Comparison of ENCODE assay signal across 20 mouse cellular contexts in genomic region chr2:102989446-102989845, GRCm38 (mm10).
DNase-seq lines count a peak whose midpoint lies in the region; TF ChIP-seq lines count a peak whose summit lies in the region.
"Had no signal": no experiment of that assay in that cellular context is flagged by ENCODE, and none has a peak within 500 bp of the region (broad histone marks: within the 10 kb centered on the region; RNA-seq: fewer than 3 reads in every experiment).

No protein-coding gene starts in this region.

- TF ChIP-seq CTCF in cerebellum, adult 2 months (IDR thresholded peaks at IDR 0.05; ENCODE audit: borderline replicate concordance, insufficient read depth, low read depth, low read length): no peak

- peak; percentile 30 for DNase-seq in cerebellum, postnatal 10 days
- no peak for DNase-seq in cerebellum, adult 2 months
- peak; percentile 26 for DNase-seq in urinary bladder, postnatal 14 days (ENCODE audit: low spot score)
- no peak for DNase-seq in urinary bladder, adult 2 months (ENCODE audit: low spot score)
- peak; percentile 66 for DNase-seq in gastrocnemius, postnatal 14 days
- no peak for DNase-seq in adipocyte (ENCODE audit: low spot score)
- DNase-seq in right cerebral cortex, postnatal 14 days: no peak
- DNase-seq in frontal cortex, postnatal 36 days (ENCODE audit: low spot score in 2 of 2): no peak
- DNase-seq: adrenal gland, postnatal 25 days; cerebellum, adult 11-12 months; heart, postnatal 4 days; liver, postnatal 0 days had no signal

- TF ChIP-seq POLR2A in cerebellum, adult 2 months (IDR thresholded peaks at IDR 0.05; ENCODE audit: borderline replicate concordance, insufficient read depth, low read length): no peak

- no peak overlapping the region for H3K4me3 ChIP-seq in cerebellum, adult 2 months (replicated peaks; ENCODE audit: insufficient read depth, low read depth, low read length)
- H3K4me3 ChIP-seq: embryonic facial prominence, embryonic 12.5 days; heart, embryonic 15.5 days; layer of hippocampus, adult 2 months; limb, embryonic 10.5 days; midbrain, embryonic 15.5 days; myocyte had no signal

- H3K27ac ChIP-seq in cerebellum, adult 2 months (ENCODE audit: insufficient read depth, low read length): no peak overlapping the region
- H3K27ac ChIP-seq: embryonic facial prominence, embryonic 12.5 days; heart, embryonic 15.5 days; hindbrain, postnatal 0 days; layer of hippocampus, adult 2 months; limb, embryonic 10.5 days; midbrain, embryonic 15.5 days; stomach, postnatal 0 days had no signal

- H3K4me1 ChIP-seq in cerebellum, adult 2 months (ENCODE audit: control insufficient read depth, insufficient read depth, low read length): no peaks in the 10 kb centered on the region
- H3K4me1 ChIP-seq: embryonic facial prominence, embryonic 12.5 days; heart, embryonic 15.5 days; limb, embryonic 10.5 days; midbrain, embryonic 15.5 days had no signal

- no peaks in the 10 kb centered on the region for H3K27me3 ChIP-seq in cerebellum, adult 2 months (ENCODE audit: control insufficient read depth, insufficient read depth, low read length)
- H3K27me3 ChIP-seq: embryonic facial prominence, embryonic 12.5 days; heart, embryonic 15.5 days; midbrain, embryonic 15.5 days had no signal

- 93% methylated on average over 1 of the region's 1 CpGs for WGBS in cerebellum, adult 2 months

- intact Hi-C loops in gastrocnemius, postnatal 14 days (cut with DNase I; ENCODE audit: low total_unique reads): no loop called here

Comparison
In these comparisons a context has a peak if more than half of its experiments do, and no peak if none do; other contexts are left out.
1. DNase-seq: peak in cerebellum, postnatal 10 days (2 of 2), urinary bladder, postnatal 14 days (single experiment) and gastrocnemius, postnatal 14 days (single experiment); none in cerebellum, adult 2 months (0 of 2), urinary bladder, adult 2 months (single experiment), adipocyte (single experiment), right cerebral cortex, postnatal 14 days (single experiment) and frontal cortex, postnatal 36 days (0 of 2).